Mouse (Mus musculus) layer of hippocampus, postnatal 25 days (tissue): ENCODE data around the gene Rab5if. TPM values are rescaled to one million over a fixed set of nuclear protein-coding genes. Genes with fewer than 3 reads are reported as not detected.
"Not testable (repeated sequence)": the region's sequence is repeated elsewhere in the genome, so short reads cannot be mapped to it uniquely, and the experiment has no call there.

ENCODE experiments used
- DNase-seq, 2 experiments: peaks; one replicate each; pipeline ENCODE4 v3.0.0; 2022; ENCODE audit warnings: mixed read lengths in 2 of 2, low spot score in 1 of 2; ENCODE audit errors: extremely low spot score in 1 of 2
- total RNA-seq, 2 experiments: library from RNA; stranded (reverse); gene quantifications; 2 replicates each; pipeline ENCODE4 v1.2.3; 2021

Rab5if gene
- total RNA-seq = 100 to 1,000 TPM; 105 to 112 TPM

GRCm38 (mm10) chr2:156862772-156863486 is at the start of gene Rab5if:
TSS of gene Rab5if (plus strand) at chr2:156863128.
- DNase-seq = peak; percentile 93 to 96

GRCm38 (mm10) chr2:156814344-156814801 is 48.6 kb upstream of the Rab5if start:
- DNase-seq = no peak

GRCm38 (mm10) chr2:156814893-156815292 is 48.0 kb upstream of the Rab5if start:
- DNase-seq = no peak

- no peak for DNase-seq
These were observed 47.5 kb upstream of the Rab5if start for GRCm38 (mm10) chr2:156815412-156815811.

GRCm38 (mm10) chr2:156816116-156816515 is 46.8 kb upstream of the Rab5if start:
- DNase-seq = no peak

- not testable (repeated sequence) for DNase-seq
These were observed 37.8 kb upstream of the Rab5if start for GRCm38 (mm10) chr2:156825128-156825527.

- no peak for DNase-seq
These were observed 28.6 kb upstream of the Rab5if start for GRCm38 (mm10) chr2:156834336-156834735.

- DNase-seq = no peak
These were observed 24.1 kb upstream of the Rab5if start for GRCm38 (mm10) chr2:156838839-156839238.

- DNase-seq = no peak
These were observed 23.4 kb upstream of the Rab5if start, which contains the start of gene Tgif2 for GRCm38 (mm10) chr2:156839319-156840191. TSS of gene Tgif2 (plus strand) at chr2:156840007.

GRCm38 (mm10) chr2:156840301-156841027 is 22.5 kb upstream of the Rab5if start:
- DNase-seq = peak in 1 of 2 experiments; percentile 33

- DNase-seq = peak in 1 of 2 experiments; percentile 44
These were observed 21.7 kb upstream of the Rab5if start for GRCm38 (mm10) chr2:156841028-156841840.

GRCm38 (mm10) chr2:156841841-156842706 is 20.9 kb upstream of the Rab5if start:
- DNase-seq = no peak

GRCm38 (mm10) chr2:156842711-156843110 is 20.2 kb upstream of the Rab5if start:
- no peak for DNase-seq

GRCm38 (mm10) chr2:156843331-156843730 is 19.6 kb upstream of the Rab5if start:
- no peak for DNase-seq

GRCm38 (mm10) chr2:156844715-156845114 is 18.2 kb upstream of the Rab5if start:
- no peak for DNase-seq

GRCm38 (mm10) chr2:156847653-156848052 is 15.3 kb upstream of the Rab5if start:
- no peak for DNase-seq

- DNase-seq = no peak
These were observed 14.3 kb upstream of the Rab5if start for GRCm38 (mm10) chr2:156848526-156849182.

GRCm38 (mm10) chr2:156850505-156850904 is 12.4 kb upstream of the Rab5if start:
- no peak for DNase-seq
